Mouse (Mus musculus) cerebellum, postnatal 25 days (tissue): ENCODE measurements around the gene Scamp2.

Experiments
- DNase-seq, 2 experiments: peaks; one replicate each; pipeline ENCODE4 v3.0.0; 2021; ENCODE audit warnings: mixed read lengths in 2 of 2

Gene Scamp2

DNA sequence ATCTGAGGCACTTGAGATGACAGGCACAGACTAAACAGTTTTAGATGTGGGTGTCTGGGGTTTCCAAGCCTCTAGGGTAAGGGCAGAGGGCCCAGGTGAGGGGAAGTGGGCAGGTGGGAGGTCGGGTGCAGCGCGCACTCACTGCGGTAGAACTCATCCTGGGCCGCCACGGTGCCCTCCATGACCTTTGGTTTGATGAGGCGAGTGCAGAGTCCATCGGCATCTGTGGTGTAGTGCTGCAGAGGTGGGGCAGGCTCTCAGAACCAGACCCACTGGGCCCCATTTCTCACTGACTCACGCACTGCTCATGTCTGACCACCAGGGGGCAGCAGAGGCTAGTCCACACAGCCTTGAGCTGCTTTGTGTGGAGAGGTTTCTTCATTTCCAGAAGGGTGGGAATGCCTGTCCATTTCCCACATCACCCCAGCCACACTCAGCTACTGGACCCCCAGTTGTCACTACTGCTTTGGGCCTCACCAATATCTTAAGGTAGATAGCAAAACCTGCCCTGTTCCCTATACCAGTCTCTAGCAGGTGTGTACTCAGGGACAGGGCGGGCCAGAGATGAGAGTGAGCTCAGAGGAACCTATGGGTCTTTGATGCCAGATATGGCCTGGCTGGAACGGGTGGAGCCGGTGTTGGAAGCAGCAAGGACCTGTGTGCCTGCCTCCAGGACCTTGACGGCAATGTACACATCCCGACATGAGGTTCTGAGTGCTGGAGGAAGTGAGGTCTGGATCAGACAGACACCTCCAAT is 68.6 kb downstream of the Scamp2 start:
- DNase-seq = peak; percentile 86 to 90

DNA sequence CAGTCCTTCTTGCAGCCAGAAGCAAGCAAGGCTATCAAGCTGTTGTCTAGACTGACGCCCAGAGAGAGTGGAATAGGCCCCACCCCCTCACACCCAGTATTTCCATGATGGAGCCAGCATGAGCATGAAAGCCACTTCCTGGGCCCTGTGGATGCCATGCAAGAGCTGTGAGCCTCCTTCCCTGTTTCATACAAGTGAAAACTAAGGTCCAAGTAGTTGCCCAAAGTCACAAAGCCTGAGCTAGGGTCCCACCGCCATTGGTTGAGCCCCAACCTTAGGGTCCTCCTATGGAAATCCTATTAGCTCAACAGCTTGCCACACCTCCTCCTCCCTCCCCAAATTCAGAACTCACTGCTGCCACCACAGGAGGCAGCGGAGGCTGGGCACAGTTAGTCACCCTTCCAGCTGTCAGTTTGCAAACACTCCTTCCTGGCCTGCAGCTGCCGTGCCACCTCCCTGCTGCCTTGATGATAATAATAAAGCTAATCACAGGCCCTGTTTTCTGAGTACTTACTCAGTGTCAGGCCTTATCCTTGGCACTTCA is 72.8 kb downstream of the Scamp2 start:
- no peak for DNase-seq

GRCm38 (mm10) chr9:57637272-57637671 is 76.5 kb downstream of the Scamp2 start:
- DNase-seq = no peak

DNA sequence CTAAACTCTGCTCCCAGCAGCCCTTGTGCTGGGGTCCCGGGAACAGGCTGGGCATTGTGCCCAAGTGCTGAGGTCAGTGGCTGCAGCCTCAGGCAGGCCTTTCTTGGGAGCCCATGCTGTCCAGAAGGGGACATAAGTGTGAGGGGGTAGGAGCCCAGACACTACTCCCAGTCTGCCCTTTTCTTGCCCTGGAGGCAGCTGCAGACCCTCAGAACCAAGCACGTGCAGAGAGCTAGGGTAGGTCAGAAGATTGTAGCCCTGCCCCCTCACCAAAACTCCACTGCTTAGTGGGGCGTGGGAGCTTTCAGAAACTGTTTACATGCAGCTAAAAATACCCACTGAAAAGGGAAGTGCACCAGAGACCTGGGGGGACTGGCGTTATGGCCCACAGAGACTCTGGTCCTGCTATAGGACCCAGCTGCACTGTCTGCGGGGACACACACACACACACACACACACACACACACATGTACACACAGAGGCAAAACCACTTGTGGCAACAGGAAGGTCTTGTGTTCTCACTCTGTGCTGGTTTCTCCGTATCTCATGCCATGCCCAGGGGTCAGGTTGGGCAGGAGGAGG is 77.1 kb downstream of the Scamp2 start:
- DNase-seq = peak in 1 of 2 experiments; percentile 51
